Mouse (Mus musculus) forebrain, embryonic 11.5 days (tissue): ENCODE results near the gene Rnaseh2b. TPM values are rescaled to one million over a fixed set of nuclear protein-coding genes. Genes with fewer than 3 reads are reported as not detected.

Source experiments
- ATAC-seq: fragments of 200-750 bp; cut with Nextera tagmentation; replicated peaks from 2 replicates; pipeline ENCODE4 v1.8.0; 2017; ENCODE audit warnings: moderate TSS enrichment; ENCODE audit not compliant: low FRiP score
- DNase-seq: peaks from one replicate; pipeline ENCODE4 v3.0.0-alpha.2; 2017; ENCODE audit warnings: low spot score
- H3K27ac ChIP-seq: fragments of 300-500 bp; sonication (generic); 2 replicates; pipeline ENCODE4 v1.5.1; 2014; ENCODE audit warnings: low read depth, low read length
- H3K27me3 ChIP-seq: fragments of 300-500 bp; sonication (generic); 2 replicates; pipeline ENCODE4 v1.6.1; 2014; ENCODE audit warnings: mild to moderate bottlenecking, low read length, mixed read lengths; ENCODE audit not compliant: control insufficient read depth, insufficient read depth
- H3K36me3 ChIP-seq: fragments of 300-500 bp; sonication (generic); 2 replicates; pipeline ENCODE4 v1.6.1; 2014; ENCODE audit warnings: mild to moderate bottlenecking, low read length, moderate library complexity, mixed read lengths; ENCODE audit not compliant: control insufficient read depth, insufficient read depth
- H3K4me1 ChIP-seq: fragments of 300-500 bp; sonication (generic); replicated peaks from 2 replicates; pipeline ENCODE4 v1.6.1; 2014; ENCODE audit warnings: low read length, mixed read lengths; ENCODE audit not compliant: control insufficient read depth, insufficient read depth
- H3K4me2 ChIP-seq: fragments of 300-500 bp; sonication (generic); 2 replicates; pipeline ENCODE4 v1.6.1; 2014; ENCODE audit warnings: low read depth, mild to moderate bottlenecking, low read length, moderate library complexity, mixed read lengths; ENCODE audit not compliant: severe bottlenecking
- H3K4me3 ChIP-seq: fragments of 300-500 bp; sonication (generic); 2 replicates; pipeline ENCODE4 v1.5.1; 2014; ENCODE audit warnings: low read depth, low read length
- H3K9ac ChIP-seq: fragments of 300-500 bp; sonication (generic); 2 replicates; pipeline ENCODE4 v1.6.1; 2014; ENCODE audit warnings: low read length
- H3K9me3 ChIP-seq: fragments of 300-500 bp; sonication (generic); 2 replicates; pipeline ENCODE4 v1.6.1; 2016; ENCODE audit warnings: low read length, mixed read lengths; ENCODE audit not compliant: control insufficient read depth
- WGBS: fragments of 180-500 bp; shearing (Covaris S2); extraction: QIAGEN DNeasy Blood & Tissue Kit; methylation state at CpG from one replicate; pipeline ENCODE4 v1.1.7; 2014; 5-methylcytosine and 5-hydroxymethylcytosine counted together
- polyA plus RNA-seq: library from polyadenylated mRNA; unstranded; fragments of >200 nt; fragmentation: Nextera tagmentation; extraction: Ambion mirVana; gene quantifications from 2 replicates; pipeline ENCODE4 v1.2.1, GENCODE M21; 2014

The Rnaseh2b gene
- polyA plus RNA-seq, result 61.8 and 71.7 TPM in 2 replicates

GRCm38 (mm10) chr14:62292488-62293339, at the start of gene Rnaseh2b, which contains the start of gene Dleu7:
Rnaseh2b (plus strand) TSS chr14:62292589.
Dleu7 (minus strand) TSS chr14:62293047.
- no peaks in the 10 kb centered on the region for H3K36me3 ChIP-seq
- under 1% methylated on average over 57 of the region's 60 CpGs for WGBS
- peak within 1 kb of the TSS; percentile 31; the same call in 1 of the 2 replicates for H3K27ac ChIP-seq
- no peaks in the 10 kb centered on the region for H3K9me3 ChIP-seq
- peak within 1 kb of the TSS; percentile 50 for H3K4me3 ChIP-seq
- ATAC-seq (peak; percentile 85), DNase-seq (peak; percentile 77)
- H3K27me3 ChIP-seq, result no peaks in the 10 kb centered on the region
- no peaks in the 10 kb centered on the region; the same call in 1 of the 2 replicates for H3K4me1 ChIP-seq
- peak within 1 kb of the TSS; percentile 100 for H3K4me2 ChIP-seq
- H3K9ac ChIP-seq, result peak within 1 kb of the TSS; percentile 72

GRCm38 (mm10) chr14:62243530-62243929, 48.9 kb upstream of the Rnaseh2b start:
- Histone ChIP-seq H3K9me3 (no peaks in the 10 kb centered on the region), H3K27ac (no peak overlapping the region), H3K36me3 (no peaks in the 10 kb centered on the region), H3K9ac (no peak overlapping the region), H3K4me1 (no peaks in the 10 kb centered on the region), H3K27me3 (no peaks in the 10 kb centered on the region), H3K4me3 (no peak overlapping the region), H3K4me2 (no peak overlapping the region)
- ATAC-seq, result no peak
- DNase-seq, result no peak
- 75% methylated on average over 2 of the region's 2 CpGs for WGBS

- ATAC-seq, result no peak
- Histone ChIP-seq H3K4me2 (no peak overlapping the region), H3K27me3 (no peaks in the 10 kb centered on the region), H3K36me3 (no peaks in the 10 kb centered on the region), H3K9ac (no peak overlapping the region), H3K4me1 (no peaks in the 10 kb centered on the region), H3K9me3 (no peaks in the 10 kb centered on the region), H3K27ac (no peak overlapping the region), H3K4me3 (no peak overlapping the region)
- no peak for DNase-seq
- 37% methylated on average over 4 of the region's 4 CpGs for WGBS
Measured at GRCm38 (mm10) chr14:62245557-62245956, 46.8 kb upstream of the Rnaseh2b start.

GRCm38 (mm10) chr14:62248345-62248744, 44.0 kb upstream of the Rnaseh2b start:
- ATAC-seq (no peak), DNase-seq (no peak)
- H3K9ac ChIP-seq, result no peak overlapping the region
- H3K4me1 ChIP-seq, result no peaks in the 10 kb centered on the region
- no peak overlapping the region for H3K4me3 ChIP-seq
- no peaks in the 10 kb centered on the region for H3K27me3 ChIP-seq
- WGBS, result 72% methylated on average over 7 of the region's 7 CpGs
- no peak overlapping the region for H3K4me2 ChIP-seq
- H3K36me3 ChIP-seq, result no peaks in the 10 kb centered on the region
- H3K27ac ChIP-seq, result no peak overlapping the region
- no peaks in the 10 kb centered on the region for H3K9me3 ChIP-seq

- 81% methylated on average over 10 of the region's 10 CpGs for WGBS
- no peaks in the 10 kb centered on the region for H3K36me3 ChIP-seq
- no peaks in the 10 kb centered on the region for H3K4me1 ChIP-seq
- H3K4me3 ChIP-seq, result no peak overlapping the region
- DNase-seq (no peak), ATAC-seq (no peak)
- H3K27ac ChIP-seq, result no peak overlapping the region
- no peak overlapping the region for H3K4me2 ChIP-seq
- no peaks in the 10 kb centered on the region for H3K9me3 ChIP-seq
- no peaks in the 10 kb centered on the region for H3K27me3 ChIP-seq
- no peak overlapping the region for H3K9ac ChIP-seq
Measured at GRCm38 (mm10) chr14:62248796-62249195, 43.6 kb upstream of the Rnaseh2b start.

- H3K9me3 ChIP-seq, result no peaks in the 10 kb centered on the region
- H3K27me3 ChIP-seq, result no peaks in the 10 kb centered on the region
- H3K27ac ChIP-seq, result no peak overlapping the region
- no peak overlapping the region for H3K4me2 ChIP-seq
- H3K4me1 ChIP-seq, result no peaks in the 10 kb centered on the region
- no peaks in the 10 kb centered on the region for H3K36me3 ChIP-seq
- ATAC-seq, result no peak
- DNase-seq, result no peak
- H3K9ac ChIP-seq, result no peak overlapping the region
- no peak overlapping the region for H3K4me3 ChIP-seq
- 91% methylated on average over 2 of the region's 2 CpGs for WGBS
Measured at GRCm38 (mm10) chr14:62249251-62249650, 43.1 kb upstream of the Rnaseh2b start.

- H3K4me3 ChIP-seq, result no peak overlapping the region
- DNase-seq (no peak), ATAC-seq (no peak)
- no peak overlapping the region for H3K4me2 ChIP-seq
- 77% methylated on average over 3 of the region's 3 CpGs for WGBS
- no peaks in the 10 kb centered on the region for H3K4me1 ChIP-seq
- no peak overlapping the region for H3K9ac ChIP-seq
- no peak overlapping the region for H3K27ac ChIP-seq
- no peaks in the 10 kb centered on the region for H3K27me3 ChIP-seq
- no peaks in the 10 kb centered on the region for H3K36me3 ChIP-seq
- H3K9me3 ChIP-seq, result no peaks in the 10 kb centered on the region
Measured at GRCm38 (mm10) chr14:62250046-62250445, 42.3 kb upstream of the Rnaseh2b start.

GRCm38 (mm10) chr14:62251999-62252398, 40.4 kb upstream of the Rnaseh2b start:
- WGBS, result 8% methylated on average over 4 of the region's 4 CpGs
- DNase-seq, result peak; percentile 70
- Histone ChIP-seq H3K36me3 (no peaks in the 10 kb centered on the region), H3K27me3 (no peaks in the 10 kb centered on the region), H3K4me1 (no peaks in the 10 kb centered on the region), H3K9me3 (no peaks in the 10 kb centered on the region), H3K4me2 (no peak overlapping the region), H3K9ac (no peak overlapping the region), H3K4me3 (no peak overlapping the region), H3K27ac (no peak overlapping the region)
- ATAC-seq, result 0 out of 2 replicates have a peak, but pooled peaks have one; percentile 39

GRCm38 (mm10) chr14:62254371-62254770, 38.0 kb upstream of the Rnaseh2b start:
- Histone ChIP-seq H3K9ac (no peak overlapping the region), H3K4me3 (no peak overlapping the region), H3K27ac (no peak overlapping the region), H3K9me3 (no peaks in the 10 kb centered on the region), H3K4me2 (no peak overlapping the region), H3K4me1 (no peaks in the 10 kb centered on the region), H3K27me3 (no peaks in the 10 kb centered on the region), H3K36me3 (no peaks in the 10 kb centered on the region)
- DNase-seq (no peak), ATAC-seq (no peak)
- 66% methylated on average over 8 of the region's 8 CpGs for WGBS
